Mouse (Mus musculus) embryonic fibroblast, embryonic 13.5 days (primary cell): ENCODE data around the gene Stat5a.

Experiments
- CTCF ChIP-seq: IDR thresholded peaks from 2 replicates; pipeline ENCODE4 v1.5.1; 2011; ENCODE audit warnings: mild to moderate bottlenecking, control low read depth, low read length, moderate library complexity, borderline replicate concordance; ENCODE audit not compliant: insufficient read depth
- POLR2A ChIP-seq: IDR thresholded peaks from 2 replicates; pipeline ENCODE4 v1.6.1; 2011; ENCODE audit warnings: low read depth, mild to moderate bottlenecking, control low read depth, low read length, moderate library complexity

DNA sequence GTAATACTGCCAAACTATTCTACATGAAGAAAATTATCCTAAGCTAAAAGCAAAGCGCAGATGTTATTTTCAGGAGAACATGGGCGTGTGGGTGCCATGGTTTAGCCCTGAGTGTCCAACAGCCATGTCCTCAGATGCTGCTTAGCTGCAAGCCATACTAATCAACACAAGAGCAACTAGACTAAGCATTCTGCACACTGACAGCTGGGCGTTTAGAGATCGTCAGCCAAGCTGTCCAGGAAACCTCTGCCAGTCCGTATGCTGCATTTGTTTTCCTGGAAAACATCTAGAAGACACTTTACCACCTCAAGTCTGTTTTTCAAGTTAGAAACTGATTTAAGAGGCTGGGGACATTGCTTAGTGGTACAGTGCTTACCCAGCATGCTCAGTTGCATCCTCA, 55.3 kb downstream of the Stat5a start:
- TF ChIP-seq CTCF (no peak), POLR2A (no peak)
